Mouse (Mus musculus) erythroblast, embryonic 14.5 days (primary cell): ENCODE results near the gene Rasa2.

Source experiments
- GATA1 ChIP-seq: IDR thresholded peaks from 2 replicates; pipeline ENCODE4 v1.6.1; 2012; ENCODE audit warnings: low read length, inconsistent platforms, mixed read lengths
- TAL1 ChIP-seq: IDR thresholded peaks from 3 replicates; pipeline ENCODE4 v1.6.1; 2012; ENCODE audit warnings: low read length, inconsistent platforms, mixed read lengths

DNA sequence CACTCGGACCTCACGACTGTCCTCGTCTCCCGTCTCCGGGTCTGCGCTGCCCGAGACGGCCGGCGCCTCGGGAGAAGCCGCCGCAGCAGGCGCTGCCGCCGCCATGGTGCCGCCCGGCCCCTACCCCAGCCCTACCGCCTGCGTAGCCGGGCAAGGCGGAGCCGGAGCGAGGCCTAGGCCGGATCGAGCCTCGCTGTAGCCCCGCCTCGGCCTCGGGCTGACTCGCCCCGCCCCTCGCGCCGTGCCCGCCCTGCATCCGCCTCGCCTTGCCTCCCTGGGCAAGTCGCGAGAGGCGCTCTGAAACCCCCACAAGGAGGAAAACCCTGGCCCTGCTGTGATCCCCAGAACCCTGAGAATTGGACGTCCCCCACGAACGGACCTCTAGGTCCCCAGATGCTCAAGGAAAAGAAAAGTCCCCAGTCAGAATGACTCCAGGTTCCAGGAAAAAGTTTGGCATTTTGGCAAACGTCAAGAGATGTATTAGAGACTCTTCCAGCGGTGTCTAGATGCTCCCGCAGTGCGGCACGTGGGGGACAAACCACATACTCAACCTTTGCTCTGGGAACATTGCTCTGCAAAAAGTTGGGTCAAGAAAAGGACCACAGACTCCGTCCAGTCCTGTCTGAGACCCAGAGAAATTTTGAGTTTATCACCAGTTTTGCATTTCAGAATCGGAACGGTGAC lies at the start of gene Rasa2:
- TF ChIP-seq TAL1: no peak
- no peak for TF ChIP-seq GATA1
